Mouse (Mus musculus) forebrain, embryonic 12.5 days (tissue): ENCODE measurements around the gene Btbd7. TPM values are rescaled to one million over a fixed set of nuclear protein-coding genes. Genes with fewer than 3 reads are reported as not detected.
A peak's percentile ranks its signal among the peaks of the same experiment; 100 is the strongest.

Experiments used
- ATAC-seq: fragments of 200-750 bp; cut with Nextera tagmentation; 2 replicates; pipeline ENCODE4 v1.8.0; 2017; ENCODE audit warnings: moderate TSS enrichment; ENCODE audit not compliant: low FRiP score
- H3K27ac ChIP-seq: fragments of 300-500 bp; sonication (generic); 2 replicates; pipeline ENCODE4 v1.5.1; 2016; ENCODE audit warnings: mild to moderate bottlenecking
- H3K27me3 ChIP-seq: fragments of 300-500 bp; sonication (generic); 2 replicates; pipeline ENCODE4 v1.6.1; 2016; ENCODE audit warnings: mild to moderate bottlenecking
- H3K36me3 ChIP-seq: fragments of 300-500 bp; sonication (generic); replicated peaks from 2 replicates; pipeline ENCODE4 v1.6.1; 2016; ENCODE audit warnings: mild to moderate bottlenecking
- H3K4me1 ChIP-seq: fragments of 300-500 bp; sonication (generic); 2 replicates; pipeline ENCODE4 v1.6.1; 2016
- H3K4me2 ChIP-seq: fragments of 300-500 bp; sonication (generic); 2 replicates; pipeline ENCODE4 v1.6.1; 2016; ENCODE audit warnings: mild to moderate bottlenecking, moderate library complexity
- H3K4me3 ChIP-seq: fragments of 300-500 bp; sonication (generic); replicated peaks from 2 replicates; pipeline ENCODE4 v1.5.1; 2016; ENCODE audit warnings: mild to moderate bottlenecking
- H3K9ac ChIP-seq: fragments of 300-500 bp; sonication (generic); 2 replicates; pipeline ENCODE4 v1.6.1; 2016; ENCODE audit warnings: mild to moderate bottlenecking
- H3K9me3 ChIP-seq: fragments of 300-500 bp; sonication (generic); 2 replicates; pipeline ENCODE4 v1.6.1; 2016
- WGBS: fragments of 180-500 bp; shearing (Covaris S2); methylation state at CpG from one replicate; pipeline ENCODE4 v1.1.7; 2016; 5-methylcytosine and 5-hydroxymethylcytosine counted together
- polyA plus RNA-seq: library from polyadenylated mRNA; unstranded; fragments of >200 nt; fragmentation: Nextera tagmentation; extraction: Ambion mirVana; gene quantifications from 2 replicates; pipeline ENCODE4 v1.2.1, GENCODE M21; 2016

Gene Btbd7
- polyA plus RNA-seq, 1 experiment from 2014 or later: 29.6 TPM

DNA sequence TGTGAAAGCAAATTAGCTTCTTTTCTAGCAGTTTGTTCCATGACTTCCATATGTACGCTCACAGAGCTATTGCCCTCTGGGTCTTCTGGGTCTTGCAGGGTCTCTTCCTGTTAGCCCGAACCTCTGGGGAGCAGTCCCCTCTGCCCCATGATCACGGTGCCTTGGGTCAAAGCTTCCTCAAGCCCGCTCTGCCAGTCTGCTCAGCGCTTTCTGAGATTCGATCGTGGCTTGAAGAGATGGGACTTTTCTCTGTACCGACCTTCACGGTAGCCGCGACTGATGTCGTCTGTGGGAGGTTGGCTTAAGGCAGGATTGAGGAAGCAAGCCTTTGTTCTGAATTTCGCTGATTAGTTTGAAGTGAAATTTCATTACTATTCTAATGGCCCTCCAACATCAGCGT, 102.2 kb downstream of the Btbd7 start:
- WGBS: 92% methylated on average over 14 of the region's 14 CpGs
- Histone ChIP-seq H3K4me2 (no peak overlapping the region), H3K9me3 (no peaks in the 10 kb centered on the region), H3K36me3 (peaks cover 60% of the 10 kb centered on the region), H3K4me3 (no peak overlapping the region), H3K4me1 (no peaks in the 10 kb centered on the region), H3K27ac (no peak overlapping the region), H3K27me3 (no peaks in the 10 kb centered on the region), H3K9ac (no peak overlapping the region)
- ATAC-seq: no peak

DNA sequence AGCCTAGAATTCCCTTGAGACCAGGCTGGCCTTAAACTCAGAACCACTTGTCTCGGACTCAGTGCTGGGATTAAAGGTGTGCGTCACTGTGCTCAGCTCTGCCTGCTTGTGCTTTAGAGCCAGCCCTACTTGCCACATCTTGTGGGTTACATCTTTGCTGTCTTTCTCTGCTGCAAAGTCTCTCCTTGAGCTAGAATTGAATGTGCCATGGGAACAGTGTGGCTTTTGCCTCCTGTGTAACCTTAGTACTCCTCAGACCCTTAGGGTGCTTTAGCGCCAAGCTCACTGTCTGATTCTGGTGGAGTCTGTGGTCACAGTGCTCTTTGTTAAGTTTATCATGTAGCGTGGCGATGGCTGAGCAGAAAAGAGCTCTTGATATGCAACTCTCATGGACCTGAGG, 105.6 kb downstream of the Btbd7 start:
- no peak overlapping the region for H3K27ac ChIP-seq
- H3K9me3 ChIP-seq: no peaks in the 10 kb centered on the region
- H3K9ac ChIP-seq: no peak overlapping the region
- no peak for ATAC-seq
- no peaks in the 10 kb centered on the region for H3K27me3 ChIP-seq
- H3K36me3 ChIP-seq: peaks cover 86% of the 10 kb centered on the region
- no peak overlapping the region for H3K4me3 ChIP-seq
- H3K4me2 ChIP-seq: no peak overlapping the region
- H3K4me1 ChIP-seq: no peaks in the 10 kb centered on the region
- WGBS: 95% methylated on average over 5 of the region's 5 CpGs

DNA sequence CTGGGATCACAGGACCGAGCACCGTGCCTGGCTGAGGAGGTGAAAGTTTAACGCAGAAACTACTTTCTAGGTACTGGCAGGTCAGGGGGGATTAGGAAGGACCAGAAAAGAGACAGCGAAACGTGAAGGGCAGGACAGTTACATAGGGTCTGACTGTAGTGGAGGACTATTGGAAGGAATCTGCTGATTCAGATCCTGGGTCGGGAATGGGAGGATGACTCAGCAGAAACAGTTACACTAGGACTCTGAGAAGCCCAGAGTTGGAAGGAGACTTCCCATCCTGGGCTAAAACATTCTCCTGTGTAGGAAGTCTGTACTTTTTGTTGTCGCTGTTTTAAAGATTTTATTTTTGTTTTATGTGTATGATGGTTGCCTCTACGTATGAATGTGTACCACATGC, 106.7 kb downstream of the Btbd7 start:
- H3K27ac ChIP-seq: no peak overlapping the region
- ATAC-seq: no peak
- H3K27me3 ChIP-seq: no peaks in the 10 kb centered on the region
- 95% methylated on average over 8 of the region's 8 CpGs for WGBS
- H3K4me2 ChIP-seq: no peak overlapping the region
- no peak overlapping the region for H3K4me3 ChIP-seq
- no peaks in the 10 kb centered on the region for H3K4me1 ChIP-seq
- peaks cover 83% of the 10 kb centered on the region for H3K36me3 ChIP-seq
- no peak overlapping the region for H3K9ac ChIP-seq
- H3K9me3 ChIP-seq: no peaks in the 10 kb centered on the region

DNA sequence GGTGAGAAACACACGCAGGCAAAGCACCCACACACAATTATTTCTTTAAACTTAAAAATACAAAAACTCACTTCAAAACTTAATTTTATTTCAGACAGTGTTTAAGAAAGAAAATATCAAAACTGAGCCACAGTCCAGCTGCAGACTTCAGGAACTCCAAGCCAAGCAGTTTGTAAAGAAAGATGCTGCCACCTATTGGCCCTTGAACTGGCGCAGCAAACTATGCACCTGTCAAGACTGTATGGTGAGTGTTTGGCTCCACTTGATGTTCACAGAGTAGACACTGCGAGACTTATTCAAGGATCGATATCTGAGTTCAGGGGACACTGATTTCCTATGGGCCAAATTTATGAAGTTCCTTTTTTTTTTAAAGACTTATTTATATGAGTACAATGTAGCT, 109.3 kb downstream of the Btbd7 start:
- 97% methylated on average over 4 of the region's 4 CpGs for WGBS
- no peak overlapping the region for H3K9ac ChIP-seq
- no peaks in the 10 kb centered on the region for H3K4me1 ChIP-seq
- H3K4me2 ChIP-seq: no peak overlapping the region
- H3K27me3 ChIP-seq: no peaks in the 10 kb centered on the region
- H3K27ac ChIP-seq: no peak overlapping the region
- no peaks in the 10 kb centered on the region for H3K9me3 ChIP-seq
- H3K4me3 ChIP-seq: no peak overlapping the region
- H3K36me3 ChIP-seq: peaks cover 82% of the 10 kb centered on the region
- no peak for ATAC-seq

DNA sequence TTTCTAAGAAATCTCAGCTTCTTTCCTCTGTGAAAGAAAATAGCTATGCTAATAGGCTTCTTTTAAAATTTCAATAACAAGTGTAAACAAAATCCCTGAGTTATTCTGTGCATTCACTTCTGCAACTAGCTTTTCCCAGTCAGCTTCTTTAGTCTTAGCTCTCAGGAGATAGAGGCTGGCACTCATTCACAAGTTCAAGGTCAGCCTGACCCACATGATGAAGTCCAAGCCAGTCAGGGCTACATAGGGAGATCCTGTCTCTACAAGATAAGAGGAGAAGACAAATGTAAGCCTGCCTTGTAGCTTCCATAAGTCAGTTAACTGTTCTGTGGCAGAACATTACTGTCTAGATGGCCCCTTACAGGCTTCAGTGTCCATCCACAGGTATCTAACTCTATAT, 114.6 kb downstream of the Btbd7 start:
- Histone ChIP-seq H3K9ac (no peak overlapping the region), H3K4me2 (no peak overlapping the region), H3K36me3 (peaks cover 46% of the 10 kb centered on the region), H3K27me3 (no peaks in the 10 kb centered on the region), H3K27ac (no peak overlapping the region), H3K4me1 (peaks cover 9% of the 10 kb centered on the region), H3K4me3 (no peak overlapping the region), H3K9me3 (no peaks in the 10 kb centered on the region)
- no peak for ATAC-seq

DNA sequence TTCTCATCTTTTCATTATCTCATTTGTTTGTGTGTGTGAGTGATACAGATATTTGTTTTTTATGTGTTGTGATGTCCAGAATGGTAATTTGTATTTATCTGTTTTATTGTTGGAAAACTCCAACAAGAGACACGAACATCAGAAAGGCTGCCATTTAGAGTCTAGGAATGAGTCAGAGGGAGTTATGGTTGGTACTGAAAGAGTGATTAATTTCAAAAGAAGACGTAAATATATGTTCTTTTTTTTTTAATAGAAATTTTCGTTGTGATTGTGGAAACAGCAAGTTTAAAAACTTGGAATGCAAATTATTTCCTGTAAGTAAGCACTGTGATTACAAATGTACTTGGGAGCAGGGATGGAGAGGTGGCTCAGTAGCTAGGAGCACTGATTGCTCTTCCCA, 116.6 kb downstream of the Btbd7 start:
- H3K36me3 ChIP-seq: peaks cover 29% of the 10 kb centered on the region
- H3K9me3 ChIP-seq: no peaks in the 10 kb centered on the region
- no peak for ATAC-seq
- H3K27ac ChIP-seq: no peak overlapping the region
- H3K4me1 ChIP-seq: peaks cover 14% of the 10 kb centered on the region
- WGBS: 94% methylated on average over 3 of the region's 3 CpGs
- no peaks in the 10 kb centered on the region for H3K27me3 ChIP-seq
- H3K4me2 ChIP-seq: no peak overlapping the region
- no peak overlapping the region for H3K9ac ChIP-seq
- H3K4me3 ChIP-seq: no peak overlapping the region

DNA sequence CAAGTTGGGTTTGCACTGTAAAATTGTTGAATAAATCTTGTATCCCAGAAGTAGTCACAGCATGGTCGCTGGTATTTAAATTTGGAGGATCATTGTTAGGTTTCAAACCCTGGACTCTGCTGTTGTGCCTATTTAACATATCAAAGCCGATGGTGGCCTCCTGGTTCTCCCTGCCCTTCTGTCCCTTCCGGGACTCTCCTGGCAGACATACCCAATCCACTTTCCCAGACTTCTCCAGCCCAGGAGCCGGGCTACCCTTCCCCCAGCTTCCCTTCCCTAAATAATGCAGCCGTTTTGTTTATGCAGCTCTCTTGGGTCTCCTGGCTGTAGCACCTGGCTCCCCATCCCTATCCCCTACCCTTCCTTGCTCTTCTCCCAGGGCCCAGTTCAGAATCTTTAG, 119.3 kb downstream of the Btbd7 start:
- ATAC-seq: no peak
- H3K9me3 ChIP-seq: no peaks in the 10 kb centered on the region
- peaks cover 12% of the 10 kb centered on the region for H3K36me3 ChIP-seq
- peak overlapping the region; percentile 82 for H3K9ac ChIP-seq
- H3K4me3 ChIP-seq: peak overlapping the region; percentile 70
- no peaks in the 10 kb centered on the region for H3K27me3 ChIP-seq
- peak overlapping the region; percentile 66 for H3K4me2 ChIP-seq
- 0% methylated on average over 5 of the region's 5 CpGs for WGBS
- no peak overlapping the region for H3K27ac ChIP-seq
- peaks cover 21% of the 10 kb centered on the region for H3K4me1 ChIP-seq

DNA sequence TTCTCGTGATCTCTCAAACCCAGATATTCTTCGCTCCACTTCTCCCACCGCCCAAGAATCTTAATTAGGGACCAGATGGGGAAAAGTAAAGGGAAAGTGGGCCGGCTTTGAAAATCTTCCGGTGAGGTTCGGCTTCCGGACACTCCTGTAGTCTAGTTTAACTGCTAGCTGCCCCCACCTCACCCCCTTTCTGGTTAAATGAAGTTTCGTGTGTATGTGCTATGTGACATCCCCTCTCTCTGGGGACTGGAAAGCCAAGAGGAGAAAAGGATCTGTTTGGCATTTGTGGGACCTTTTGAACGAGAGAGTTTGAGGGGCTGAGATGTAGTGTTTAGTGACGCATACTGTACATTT, 119.9 kb downstream of the Btbd7 start, which contains the start of gene Gm20604:
Gene Gm20604, minus strand, starts transcription at position 270 of the 354 bp plus-strand sequence.
- no peak for ATAC-seq
- under 1% methylated on average over 10 of the region's 10 CpGs for WGBS
- Histone ChIP-seq H3K27ac (peak within 1 kb of the TSS; percentile 93), H3K9me3 (no peaks in the 10 kb centered on the region), H3K9ac (peak within 1 kb of the TSS; percentile 82), H3K4me2 (peak within 1 kb of the TSS; percentile 66), H3K27me3 (no peaks in the 10 kb centered on the region), H3K4me3 (peak within 1 kb of the TSS; percentile 70), H3K36me3 (peaks cover 12% of the 10 kb centered on the region; the same call in 1 of the 2 replicates), H3K4me1 (peaks cover 21% of the 10 kb centered on the region)

DNA sequence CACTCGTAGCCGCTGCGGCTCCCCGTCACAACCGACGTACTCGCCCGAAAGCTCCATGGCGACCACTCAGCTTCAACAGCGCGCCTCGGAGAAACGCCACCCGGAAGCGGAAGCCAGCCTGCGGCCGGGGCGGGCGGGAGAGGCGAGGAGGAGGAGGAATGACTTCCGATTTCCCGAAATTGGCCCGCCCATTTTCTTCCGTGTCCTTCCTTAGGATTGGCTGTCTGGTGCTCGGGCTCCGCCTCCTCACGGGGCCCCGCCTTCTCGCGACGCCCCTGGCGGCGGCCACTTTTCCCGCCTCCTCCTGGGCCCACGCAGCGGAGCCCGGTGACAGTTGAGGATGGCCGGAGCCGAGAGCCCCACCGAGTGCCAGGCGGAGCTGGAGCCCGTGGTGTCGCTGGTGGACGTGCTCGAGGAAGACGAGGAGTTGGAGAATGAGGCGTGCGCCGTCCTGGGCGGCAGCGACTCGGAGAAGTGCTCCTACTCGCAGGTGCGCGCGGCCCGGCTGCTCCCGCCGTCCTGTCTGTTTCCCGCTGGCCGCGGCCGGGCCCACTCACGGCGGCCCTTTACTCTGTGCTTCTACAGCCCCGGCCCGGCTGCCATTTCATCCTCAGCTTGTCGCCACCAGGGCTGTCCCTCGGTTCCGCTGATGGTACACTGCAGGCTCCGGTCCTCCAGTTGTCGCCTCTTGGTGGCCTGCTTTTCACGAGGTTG, 120.4 kb downstream of the Btbd7 start, which contains the start of the genes Gm28051, Gon7 and Ubr7:
Gene Gm28051, minus strand, starts transcription at position 77 of the 714 bp plus-strand sequence.
Gene Gon7, minus strand, starts transcription at position 115 of the 714 bp plus-strand sequence.
Gene Ubr7, plus strand, starts transcription at position 279 of the 714 bp plus-strand sequence.
- peak; percentile 98 for ATAC-seq
- peaks cover 12% of the 10 kb centered on the region for H3K36me3 ChIP-seq
- peaks cover 21% of the 10 kb centered on the region for H3K4me1 ChIP-seq
- H3K27ac ChIP-seq: peak within 1 kb of the TSS; percentile 93
- peak within 1 kb of the TSS; percentile 66 for H3K4me2 ChIP-seq
- H3K9ac ChIP-seq: peak within 1 kb of the TSS; percentile 82
- WGBS: 1% methylated on average over 73 of the region's 73 CpGs
- H3K27me3 ChIP-seq: no peaks in the 10 kb centered on the region
- H3K9me3 ChIP-seq: no peaks in the 10 kb centered on the region
- H3K4me3 ChIP-seq: peak within 1 kb of the TSS; percentile 70

DNA sequence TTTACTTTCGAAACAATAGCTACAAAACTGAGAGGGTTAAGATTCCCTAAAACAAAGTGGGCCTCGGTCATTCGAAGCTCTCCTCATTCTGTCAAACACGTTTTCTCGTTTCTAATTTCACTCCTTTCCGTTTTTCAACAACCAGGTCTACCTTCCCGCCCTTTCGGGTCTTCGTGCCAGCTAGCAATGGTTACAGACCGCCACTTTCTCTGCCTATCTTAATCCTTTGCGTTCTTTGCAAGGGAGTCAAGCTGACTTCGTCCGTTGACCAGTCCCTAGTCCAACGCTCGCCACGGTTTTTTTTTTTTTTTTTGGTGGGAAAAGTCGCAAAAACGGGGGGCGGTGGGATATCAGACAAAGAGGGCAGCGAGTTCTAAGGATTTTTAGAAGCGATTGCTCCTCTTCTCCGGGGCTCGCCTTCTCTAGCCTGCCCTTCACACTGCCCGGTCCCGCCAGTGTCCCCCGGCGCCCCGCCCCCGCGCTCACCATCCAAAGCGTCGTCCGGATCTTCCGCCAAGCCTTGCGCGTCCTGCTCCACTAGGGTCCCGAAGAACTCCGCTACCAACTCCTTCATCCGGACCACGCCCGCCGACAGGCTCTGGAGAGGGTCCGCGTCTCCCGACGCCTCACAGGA, 121.1 kb downstream of the Btbd7 start:
- H3K9me3 ChIP-seq: no peaks in the 10 kb centered on the region
- H3K4me3 ChIP-seq: peak overlapping the region; percentile 70
- peak overlapping the region; percentile 93 for H3K27ac ChIP-seq
- no peaks in the 10 kb centered on the region for H3K27me3 ChIP-seq
- peak; percentile 87 for ATAC-seq
- H3K4me2 ChIP-seq: peak overlapping the region; percentile 64
- WGBS: 2% methylated on average over 46 of the region's 46 CpGs
- peaks cover 21% of the 10 kb centered on the region for H3K4me1 ChIP-seq
- peaks cover 10% of the 10 kb centered on the region; the same call in 1 of the 2 replicates for H3K36me3 ChIP-seq
- peak overlapping the region; percentile 82 for H3K9ac ChIP-seq

DNA sequence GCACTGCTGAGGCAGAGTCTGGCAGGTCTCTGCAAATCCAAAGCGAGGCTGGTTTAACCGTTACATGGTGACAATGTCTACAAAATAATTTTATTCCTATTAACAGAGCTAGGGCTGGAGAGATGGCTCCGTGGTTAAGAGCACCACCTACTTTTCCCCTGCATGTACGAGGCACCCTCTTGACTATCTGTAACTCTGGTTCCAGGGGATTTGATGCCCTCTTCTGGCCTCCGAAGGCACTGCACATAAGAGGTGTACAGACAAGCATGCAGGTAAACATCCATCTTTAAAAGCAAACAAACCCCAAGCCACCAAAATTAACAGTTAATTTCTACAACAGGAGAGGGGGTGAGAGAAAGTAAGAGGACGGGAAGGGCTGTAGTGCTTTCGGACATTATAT, 122.0 kb downstream of the Btbd7 start:
- H3K4me3 ChIP-seq: peak overlapping the region; percentile 70
- H3K36me3 ChIP-seq: peaks cover 10% of the 10 kb centered on the region; the same call in 1 of the 2 replicates
- peaks cover 21% of the 10 kb centered on the region for H3K4me1 ChIP-seq
- no peaks in the 10 kb centered on the region for H3K27me3 ChIP-seq
- H3K9ac ChIP-seq: no peak overlapping the region
- H3K27ac ChIP-seq: no peak overlapping the region
- WGBS: 92% methylated on average over 7 of the region's 7 CpGs
- H3K9me3 ChIP-seq: no peaks in the 10 kb centered on the region
- ATAC-seq: no peak
- peak overlapping the region; percentile 64 for H3K4me2 ChIP-seq

DNA sequence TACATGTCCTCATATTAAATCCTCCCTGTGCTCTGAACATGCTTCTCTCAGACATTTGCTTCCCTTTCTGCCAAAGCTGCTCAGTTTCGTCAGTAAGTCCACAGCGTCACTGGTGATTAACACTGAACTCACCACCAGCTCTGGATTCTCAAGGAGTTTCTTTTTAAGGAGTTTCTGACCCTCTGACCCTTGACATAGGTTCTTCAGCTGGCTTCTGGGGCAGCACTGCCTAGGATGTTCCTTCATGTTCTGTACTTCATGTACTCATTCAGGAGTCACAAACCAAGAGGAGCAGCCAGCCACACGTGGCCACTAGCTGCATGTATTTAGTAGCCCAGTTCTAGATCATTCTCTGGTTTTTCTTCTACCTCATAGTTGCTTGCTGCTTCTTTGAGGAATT, 130.0 kb downstream of the Btbd7 start:
- WGBS: 93% methylated on average over 3 of the region's 3 CpGs

More for the DNA sequence above, 130.0 kb downstream of the Btbd7 start:
- H3K36me3 ChIP-seq: peaks cover 17% of the 10 kb centered on the region; the same call in 1 of the 2 replicates
- no peak overlapping the region for H3K4me3 ChIP-seq
- H3K9ac ChIP-seq: no peak overlapping the region
- H3K27me3 ChIP-seq: no peaks in the 10 kb centered on the region
- H3K9me3 ChIP-seq: no peaks in the 10 kb centered on the region
- H3K4me1 ChIP-seq: peaks cover 10% of the 10 kb centered on the region
- H3K27ac ChIP-seq: no peak overlapping the region
- ATAC-seq: no peak
- H3K4me2 ChIP-seq: no peak overlapping the region
